Mouse (Mus musculus) CD8-positive naive resting alpha-beta T cell, adult 2 months (primary cell): ENCODE results near the gene Raly.

Experiments used
- DNase-seq, 2 experiments: peaks; one replicate each; pipeline ENCODE4 v3.0.0; 2022; ENCODE audit warnings: low read depth in 2 of 2, low spot score in 2 of 2

Gene Raly

GRCm38 (mm10) chr2:154782856-154783650 is 7.8 kb upstream of the Raly start:
- no peak for DNase-seq

GRCm38 (mm10) chr2:154785284-154785683 is 5.6 kb upstream of the Raly start:
- DNase-seq: no peak

GRCm38 (mm10) chr2:154786187-154786586 is 4.7 kb upstream of the Raly start:
- no peak for DNase-seq

GRCm38 (mm10) chr2:154786776-154787175 is 4.1 kb upstream of the Raly start:
- no peak for DNase-seq

- no peak for DNase-seq
Measured at GRCm38 (mm10) chr2:154789381-154789780, 1.5 kb upstream of the Raly start.

GRCm38 (mm10) chr2:154789977-154790655 is 780 bp upstream of the Raly start:
- no peak for DNase-seq

GRCm38 (mm10) chr2:154791661-154792642 is 1.1 kb downstream of the Raly start:
- peak; percentile 42 to 48 for DNase-seq

- no peak for DNase-seq
Measured at GRCm38 (mm10) chr2:154803372-154803771, 12.5 kb downstream of the Raly start.

- DNase-seq: no peak
Measured at GRCm38 (mm10) chr2:154803845-154804244, 12.9 kb downstream of the Raly start.

- DNase-seq: no peak
Measured at GRCm38 (mm10) chr2:154807689-154808088, 16.8 kb downstream of the Raly start.

- DNase-seq: no peak
Measured at GRCm38 (mm10) chr2:154809107-154809762, 18.3 kb downstream of the Raly start.

- no peak for DNase-seq
Measured at GRCm38 (mm10) chr2:154810821-154811220, 19.9 kb downstream of the Raly start.

GRCm38 (mm10) chr2:154813426-154813825 is 22.5 kb downstream of the Raly start:
- DNase-seq: no peak

GRCm38 (mm10) chr2:154817089-154817488 is 26.2 kb downstream of the Raly start:
- no peak for DNase-seq

- DNase-seq: peak; percentile 26 to 48
Measured at GRCm38 (mm10) chr2:154817788-154818187, 26.9 kb downstream of the Raly start.

- no peak for DNase-seq
Measured at GRCm38 (mm10) chr2:154818599-154818998, 27.7 kb downstream of the Raly start.

- DNase-seq: no peak
Measured at GRCm38 (mm10) chr2:154820346-154820745, 29.4 kb downstream of the Raly start.

- DNase-seq: no peak
Measured at GRCm38 (mm10) chr2:154826054-154826538, 35.2 kb downstream of the Raly start.

- DNase-seq: no peak
Measured at GRCm38 (mm10) chr2:154827521-154827920, 36.6 kb downstream of the Raly start.

GRCm38 (mm10) chr2:154832471-154832870 is 41.6 kb downstream of the Raly start:
- no peak for DNase-seq
